Mouse (Mus musculus) liver, embryonic 13.5 days (tissue): ENCODE measurements around the gene Gimap9. TPM values are rescaled to one million over a fixed set of nuclear protein-coding genes. Genes with fewer than 3 reads are reported as not detected.
"Not testable (repeated sequence)": the region's sequence is repeated elsewhere in the genome, so short reads cannot be mapped to it uniquely, and the experiment has no call there.

ENCODE experiments used
- ATAC-seq: fragments of 200-750 bp; cut with Nextera tagmentation; 2 replicates; pipeline ENCODE4 v1.8.0; 2017; ENCODE audit warnings: low read depth, mild to moderate bottlenecking, moderate number of reproducible peaks, moderate library complexity
- DNase-seq: peaks from one replicate; pipeline ENCODE4 v3.0.0; 2022
- H3K27ac ChIP-seq: fragments of 300-500 bp; sonication (generic); 2 replicates; pipeline ENCODE4 v1.5.1; 2015; ENCODE audit warnings: moderate library complexity, mild to moderate bottlenecking, inconsistent platforms
- H3K27me3 ChIP-seq: fragments of 300-500 bp; sonication (generic); 2 replicates; pipeline ENCODE4 v1.6.1; 2015; ENCODE audit warnings: mild to moderate bottlenecking, inconsistent platforms
- H3K36me3 ChIP-seq: fragments of 300-500 bp; sonication (generic); 2 replicates; pipeline ENCODE4 v1.6.1; 2015; ENCODE audit warnings: mild to moderate bottlenecking, inconsistent platforms
- H3K4me1 ChIP-seq: fragments of 300-500 bp; sonication (generic); replicated peaks from 2 replicates; pipeline ENCODE4 v1.6.1; 2015; ENCODE audit warnings: inconsistent platforms
- H3K4me2 ChIP-seq: fragments of 300-500 bp; sonication (generic); 2 replicates; pipeline ENCODE4 v1.6.1; 2015; ENCODE audit warnings: inconsistent platforms, mild to moderate bottlenecking, moderate library complexity
- H3K4me3 ChIP-seq: fragments of 300-500 bp; sonication (generic); replicated peaks from 2 replicates; pipeline ENCODE4 v1.5.1; 2015; ENCODE audit warnings: mild to moderate bottlenecking, inconsistent platforms
- H3K9ac ChIP-seq: fragments of 300-500 bp; sonication (generic); 2 replicates; pipeline ENCODE4 v1.6.1; 2015; ENCODE audit warnings: mild to moderate bottlenecking, inconsistent platforms
- H3K9me3 ChIP-seq: fragments of 300-500 bp; sonication (generic); replicated peaks from 2 replicates; pipeline ENCODE4 v1.6.1; 2016; ENCODE audit warnings: inconsistent platforms
- WGBS: fragments of 180-500 bp; shearing (Covaris S2); methylation state at CpG from one replicate; pipeline ENCODE4 v1.1.7; 2015; ENCODE audit not compliant: insufficient replicate concordance; 5-methylcytosine and 5-hydroxymethylcytosine counted together
- polyA plus RNA-seq: library from polyadenylated mRNA; unstranded; fragments of >200 nt; fragmentation: Nextera tagmentation; extraction: Ambion mirVana; gene quantifications from 2 replicates; pipeline ENCODE4 v1.2.1, GENCODE M21; 2015

Gene Gimap9
- polyA plus RNA-seq, 1 experiment from 2014 or later: 10.9 TPM

- no peak for ATAC-seq
- Histone ChIP-seq H3K4me3 (no peak overlapping the region), H3K27me3 (no peaks in the 10 kb centered on the region), H3K27ac (no peak overlapping the region), H3K36me3 (0 out of 2 replicates have a peak, but pooled peaks cover 4% of the 10 kb centered on the region), H3K9ac (no peak overlapping the region), H3K9me3 (no peaks in the 10 kb centered on the region), H3K4me1 (peaks cover 21% of the 10 kb centered on the region), H3K4me2 (no peak overlapping the region)
- DNase-seq: no peak
- WGBS: 44% methylated on average over 5 of the region's 5 CpGs
These were observed 4.5 kb downstream of the Gimap9 start for GRCm38 (mm10) chr6:48680421-48680820.

DNA sequence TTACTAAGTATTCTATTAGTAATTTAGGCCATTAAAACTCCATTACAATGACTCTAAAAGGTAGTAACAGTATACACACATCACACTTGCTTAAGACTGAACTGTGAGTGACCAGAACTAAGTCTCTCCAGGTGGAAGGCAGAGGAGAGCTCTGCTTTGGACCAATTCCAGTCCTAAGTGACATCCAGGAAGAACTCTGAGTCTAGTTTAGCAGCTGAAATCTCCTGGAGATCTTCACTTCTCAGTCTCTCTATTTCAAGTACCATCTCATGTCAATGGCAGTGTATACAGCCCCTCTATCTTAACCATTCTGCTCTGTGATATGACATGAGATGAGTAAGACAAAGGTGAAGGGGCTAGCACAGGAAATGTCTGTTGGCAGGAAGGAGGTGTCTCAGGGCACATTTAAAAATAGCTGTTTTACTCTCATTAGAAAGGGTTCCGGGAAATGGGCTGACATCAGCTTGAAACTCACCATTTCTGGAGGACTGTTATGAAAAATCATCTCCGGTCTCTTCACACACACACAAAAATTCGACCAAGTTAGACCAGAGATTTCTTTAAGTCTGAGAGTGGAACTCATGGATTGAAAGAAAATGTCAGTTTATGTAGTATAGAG is 5.7 kb downstream of the Gimap9 start:
- no peak overlapping the region for H3K4me3 ChIP-seq
- H3K36me3 ChIP-seq: 0 out of 2 replicates have a peak, but pooled peaks cover 4% of the 10 kb centered on the region
- H3K9me3 ChIP-seq: no peaks in the 10 kb centered on the region
- no peak for ATAC-seq
- H3K4me1 ChIP-seq: peaks cover 11% of the 10 kb centered on the region
- WGBS: 16% methylated on average over 3 of the region's 3 CpGs
- no peak for DNase-seq
- H3K9ac ChIP-seq: no peak overlapping the region
- no peak overlapping the region for H3K4me2 ChIP-seq
- H3K27ac ChIP-seq: no peak overlapping the region
- H3K27me3 ChIP-seq: no peaks in the 10 kb centered on the region

DNA sequence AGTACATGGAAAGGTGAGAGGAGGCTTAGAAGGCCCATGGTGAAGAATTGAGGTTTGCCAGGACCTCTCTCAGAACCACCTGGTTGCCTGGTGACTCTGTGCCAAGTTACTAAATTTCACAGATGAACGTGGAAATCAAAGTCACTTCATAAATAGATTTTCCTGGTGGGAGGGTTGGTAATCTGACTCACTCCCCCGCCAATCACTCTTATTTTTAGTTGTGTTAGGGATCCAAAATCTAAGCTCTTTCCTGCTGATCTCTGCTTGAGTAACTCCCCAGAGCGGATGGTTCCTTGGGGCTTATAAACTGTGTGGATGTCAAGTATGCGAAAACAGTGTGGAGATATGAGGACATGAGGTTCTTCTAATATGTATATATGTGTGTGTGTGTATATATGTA is 6.3 kb downstream of the Gimap9 start:
- DNase-seq: no peak

GRCm38 (mm10) chr6:48683263-48683821 is 7.4 kb downstream of the Gimap9 start:
- H3K4me2 ChIP-seq, H3K4me3 ChIP-seq, DNase-seq, ATAC-seq, H3K27me3 ChIP-seq, H3K9me3 ChIP-seq, H3K27ac ChIP-seq, H3K4me1 ChIP-seq, H3K9ac ChIP-seq, H3K36me3 ChIP-seq: not testable (repeated sequence)
- WGBS: 69% methylated on average over 4 of the region's 4 CpGs

More for the DNA sequence above, 6.3 kb downstream of the Gimap9 start:
- Histone ChIP-seq H3K9me3 (no peaks in the 10 kb centered on the region), H3K4me3 (no peak overlapping the region), H3K4me2 (no peak overlapping the region), H3K36me3 (0 out of 2 replicates have a peak, but pooled peaks cover 4% of the 10 kb centered on the region), H3K9ac (no peak overlapping the region), H3K27me3 (no peaks in the 10 kb centered on the region), H3K27ac (no peak overlapping the region), H3K4me1 (peaks cover 7% of the 10 kb centered on the region)
- WGBS: 55% methylated on average over 4 of the region's 4 CpGs
- no peak for ATAC-seq

- Histone ChIP-seq H3K27me3 (no peaks in the 10 kb centered on the region), H3K4me1 (no peaks in the 10 kb centered on the region; the same call in 1 of the 2 replicates), H3K4me2 (no peak within 1 kb of the TSS), H3K9ac (no peak within 1 kb of the TSS), H3K4me3 (no peak within 1 kb of the TSS), H3K36me3 (no peaks in the 10 kb centered on the region), H3K9me3 (no peaks in the 10 kb centered on the region), H3K27ac (no peak within 1 kb of the TSS)
- WGBS: 37% methylated on average over 5 of the region's 5 CpGs
- DNase-seq (no peak), ATAC-seq (no peak)
These were observed 8.4 kb downstream of the Gimap9 start, which contains the start of gene Gimap4 for GRCm38 (mm10) chr6:48684319-48684718. Gene Gimap4, plus strand, starts transcription at chr6:48684549.

DNA sequence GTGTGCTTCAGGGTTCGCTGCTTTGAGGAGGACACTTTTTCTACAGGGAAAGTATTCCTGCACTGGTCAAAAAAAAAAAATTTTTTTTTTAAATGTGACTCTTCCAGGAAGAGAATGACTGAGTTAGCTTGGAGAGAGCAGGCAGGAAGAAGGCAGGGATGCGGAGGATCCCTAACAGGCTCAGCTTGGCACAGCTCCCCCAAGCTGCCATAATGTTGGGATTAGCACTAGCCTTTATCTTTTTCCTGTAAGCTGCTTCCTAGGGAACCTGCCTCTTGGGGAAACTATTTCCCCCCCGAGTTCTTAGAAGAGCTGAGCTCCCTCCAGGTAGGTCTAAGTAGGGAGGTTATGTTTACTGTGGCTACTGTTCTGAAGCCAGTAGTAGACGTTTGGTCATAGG is 8.9 kb downstream of the Gimap9 start:
- no peaks in the 10 kb centered on the region; the same call in 1 of the 2 replicates for H3K4me1 ChIP-seq
- H3K9me3 ChIP-seq: no peaks in the 10 kb centered on the region
- no peak for DNase-seq
- ATAC-seq: no peak
- no peak overlapping the region for H3K27ac ChIP-seq
- WGBS: 50% methylated on average over 4 of the region's 4 CpGs
- H3K27me3 ChIP-seq: no peaks in the 10 kb centered on the region
- H3K4me2 ChIP-seq: no peak overlapping the region
- no peaks in the 10 kb centered on the region for H3K36me3 ChIP-seq
- no peak overlapping the region for H3K4me3 ChIP-seq
- no peak overlapping the region for H3K9ac ChIP-seq

DNA sequence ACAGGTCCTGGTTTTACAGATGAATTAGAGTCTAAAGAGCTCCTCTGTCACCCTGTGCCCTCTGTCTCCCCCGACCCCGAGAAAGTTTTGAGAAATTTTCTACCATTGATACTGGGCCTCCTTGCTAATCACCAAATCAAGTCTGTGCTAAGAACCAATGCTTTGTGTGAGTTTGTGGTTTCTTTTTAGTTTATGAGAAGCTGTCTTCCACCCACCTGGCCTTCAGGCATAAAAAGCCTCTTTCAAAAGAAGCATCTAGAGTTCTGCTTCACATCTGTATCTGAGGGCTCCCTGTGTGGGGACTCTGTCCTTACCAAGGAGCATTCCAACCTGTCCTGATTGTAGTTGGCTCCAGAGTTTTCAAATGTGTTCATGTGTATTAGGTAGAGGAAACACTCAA is 9.3 kb downstream of the Gimap9 start:
- no peak overlapping the region for H3K27ac ChIP-seq
- no peak overlapping the region for H3K9ac ChIP-seq
- no peak overlapping the region for H3K4me3 ChIP-seq
- WGBS: 51% methylated on average over 2 of the region's 2 CpGs
- ATAC-seq (no peak), DNase-seq (no peak)
- H3K36me3 ChIP-seq: no peaks in the 10 kb centered on the region
- no peak overlapping the region for H3K4me2 ChIP-seq
- no peaks in the 10 kb centered on the region; the same call in 1 of the 2 replicates for H3K4me1 ChIP-seq
- no peaks in the 10 kb centered on the region for H3K9me3 ChIP-seq
- no peaks in the 10 kb centered on the region for H3K27me3 ChIP-seq

GRCm38 (mm10) chr6:48685694-48686665 is 10.1 kb downstream of the Gimap9 start:
- Histone ChIP-seq H3K27me3 (no peaks in the 10 kb centered on the region), H3K36me3 (no peaks in the 10 kb centered on the region), H3K4me3 (no peak overlapping the region), H3K4me1 (no peaks in the 10 kb centered on the region; the same call in 1 of the 2 replicates), H3K9me3 (no peaks in the 10 kb centered on the region), H3K9ac (no peak overlapping the region), H3K4me2 (no peak overlapping the region), H3K27ac (0 out of 2 replicates have a peak overlapping the region, but pooled peaks have one; percentile 14)
- 45% methylated on average over 7 of the region's 7 CpGs for WGBS
- ATAC-seq (no peak), DNase-seq (no peak)

GRCm38 (mm10) chr6:48687077-48687476 is 11.1 kb downstream of the Gimap9 start:
- no peaks in the 10 kb centered on the region for H3K27me3 ChIP-seq
- ATAC-seq: no peak

GRCm38 (mm10) chr6:48689320-48689719 is 13.4 kb downstream of the Gimap9 start:
- WGBS: 44% methylated on average over 2 of the region's 2 CpGs
- H3K27ac ChIP-seq: no peak overlapping the region
- H3K4me1 ChIP-seq: no peaks in the 10 kb centered on the region; the same call in 1 of the 2 replicates
- H3K9ac ChIP-seq: no peak overlapping the region
- no peak overlapping the region for H3K4me3 ChIP-seq
- H3K27me3 ChIP-seq: no peaks in the 10 kb centered on the region
- no peak overlapping the region for H3K4me2 ChIP-seq
- ATAC-seq (no peak), DNase-seq (no peak)
- H3K36me3 ChIP-seq: no peaks in the 10 kb centered on the region
- H3K9me3 ChIP-seq: no peaks in the 10 kb centered on the region

More at GRCm38 (mm10) chr6:48687077-48687476, 11.1 kb downstream of the Gimap9 start:
- H3K9ac ChIP-seq: no peak overlapping the region
- H3K9me3 ChIP-seq: no peaks in the 10 kb centered on the region
- H3K4me3 ChIP-seq: no peak overlapping the region
- no peaks in the 10 kb centered on the region; the same call in 1 of the 2 replicates for H3K4me1 ChIP-seq
- WGBS: 19% methylated on average over 2 of the region's 2 CpGs
- no peaks in the 10 kb centered on the region for H3K36me3 ChIP-seq
- no peak overlapping the region for H3K4me2 ChIP-seq
- DNase-seq: no peak
- no peak overlapping the region for H3K27ac ChIP-seq

GRCm38 (mm10) chr6:48692962-48693361 is 17.0 kb downstream of the Gimap9 start:
- no peak overlapping the region for H3K27ac ChIP-seq
- no peak overlapping the region for H3K4me3 ChIP-seq
- H3K27me3 ChIP-seq: no peaks in the 10 kb centered on the region
- H3K36me3 ChIP-seq: no peaks in the 10 kb centered on the region
- no peaks in the 10 kb centered on the region for H3K4me1 ChIP-seq
- WGBS: 66% methylated on average over 6 of the region's 6 CpGs
- ATAC-seq (no peak), DNase-seq (no peak)
- no peak overlapping the region for H3K4me2 ChIP-seq
- H3K9ac ChIP-seq: no peak overlapping the region
- H3K9me3 ChIP-seq: no peaks in the 10 kb centered on the region
